Mouse (Mus musculus) forebrain, embryonic 14.5 days (tissue): ENCODE results near the gene Mta1. TPM values are rescaled to one million over a fixed set of nuclear protein-coding genes. Genes with fewer than 3 reads are reported as not detected.

Source experiments
- ATAC-seq: fragments of 200-750 bp; cut with Nextera tagmentation; 2 replicates; pipeline ENCODE4 v1.8.0; 2017; ENCODE audit warnings: mild to moderate bottlenecking, moderate library complexity
- DNase-seq: peaks from one replicate; pipeline ENCODE4 v3.0.0-alpha.2; 2015; ENCODE audit warnings: low spot score
- H3K27ac ChIP-seq: fragments of 300-500 bp; sonication (generic); 2 replicates; pipeline ENCODE4 v1.5.1; 2014; ENCODE audit warnings: low read depth, mild to moderate bottlenecking, control low read depth, low read length, moderate library complexity
- H3K27me3 ChIP-seq: fragments of 300-500 bp; sonication (generic); replicated peaks from 2 replicates; pipeline ENCODE4 v1.6.1; 2014; ENCODE audit warnings: low read length, control low read depth, mixed read lengths; ENCODE audit not compliant: control insufficient read depth, insufficient read depth
- H3K36me3 ChIP-seq: fragments of 300-500 bp; sonication (generic); 2 replicates; pipeline ENCODE4 v1.6.1; 2014; ENCODE audit warnings: low read length, control low read depth; ENCODE audit not compliant: control insufficient read depth, insufficient read depth
- H3K4me1 ChIP-seq: fragments of 300-500 bp; sonication (generic); 2 replicates; pipeline ENCODE4 v1.6.1; 2014; ENCODE audit warnings: antibody characterized with exemption, low read length, control low read depth; ENCODE audit not compliant: control insufficient read depth, insufficient read depth
- H3K4me2 ChIP-seq: fragments of 300-500 bp; sonication (generic); 2 replicates; pipeline ENCODE4 v1.6.1; 2014; ENCODE audit warnings: mild to moderate bottlenecking, control low read depth, low read length
- H3K4me3 ChIP-seq: fragments of 300-500 bp; sonication (generic); 2 replicates; pipeline ENCODE4 v1.5.1; 2014; ENCODE audit warnings: low read depth, low read length, control low read depth
- H3K9ac ChIP-seq: fragments of 300-500 bp; sonication (generic); 2 replicates; pipeline ENCODE4 v1.6.1; 2014; ENCODE audit warnings: mild to moderate bottlenecking, low read length, control low read depth, moderate library complexity
- H3K9me3 ChIP-seq: fragments of 300-500 bp; sonication (generic); replicated peaks from 2 replicates; pipeline ENCODE4 v1.6.1; 2016; ENCODE audit warnings: low read length, control low read depth, mixed read lengths; ENCODE audit not compliant: control insufficient read depth
- WGBS: fragments of 180-500 bp; shearing (Covaris S2); extraction: QIAGEN DNeasy Blood & Tissue Kit; methylation state at CpG from one replicate; pipeline ENCODE4 v1.1.7; 2014; 5-methylcytosine and 5-hydroxymethylcytosine counted together
- polyA plus RNA-seq: library from polyadenylated mRNA; unstranded; fragments of >200 nt; fragmentation: Nextera tagmentation; extraction: Ambion mirVana; gene quantifications from 2 replicates; pipeline ENCODE4 v1.2.1, GENCODE M21; 2014

Mta1 gene
- 16.6 and 18.7 TPM in 2 replicates for polyA plus RNA-seq

GRCm38 (mm10) chr12:113097749-113098281 is at the start of gene Mta1:
TSS of gene Mta1 (plus strand) at chr12:113098278.
- Histone ChIP-seq H3K4me1 (peaks cover 16% of the 10 kb centered on the region), H3K9ac (peak within 1 kb of the TSS; percentile 98), H3K4me3 (peak within 1 kb of the TSS; percentile 93), H3K36me3 (0 out of 2 replicates have a peak, but pooled peaks cover under 1% of the 10 kb centered on the region), H3K27ac (peak within 1 kb of the TSS; percentile 80), H3K4me2 (peak within 1 kb of the TSS; percentile 93), H3K27me3 (no peaks in the 10 kb centered on the region), H3K9me3 (no peaks in the 10 kb centered on the region)
- WGBS = under 1% methylated on average over 31 of the region's 53 CpGs
- DNase-seq (peak; percentile 76), ATAC-seq (peak; percentile 79)

- Histone ChIP-seq H3K4me1 (no peaks in the 10 kb centered on the region), H3K4me3 (no peak overlapping the region), H3K9me3 (no peaks in the 10 kb centered on the region), H3K4me2 (no peak overlapping the region), H3K9ac (no peak overlapping the region), H3K27me3 (no peaks in the 10 kb centered on the region), H3K27ac (no peak overlapping the region), H3K36me3 (peaks cover 86% of the 10 kb centered on the region)
- no peak for DNase-seq
- ATAC-seq = no peak
- 98% methylated on average over 9 of the region's 9 CpGs for WGBS
Measured at GRCm38 (mm10) chr12:113049836-113050235, 48.2 kb upstream of the Mta1 start.

GRCm38 (mm10) chr12:113050671-113051070 is 47.4 kb upstream of the Mta1 start:
- H3K4me2 ChIP-seq = no peak overlapping the region
- H3K27ac ChIP-seq = no peak overlapping the region
- no peak overlapping the region for H3K9ac ChIP-seq
- no peaks in the 10 kb centered on the region for H3K4me1 ChIP-seq
- ATAC-seq = no peak
- peaks cover 94% of the 10 kb centered on the region for H3K36me3 ChIP-seq
- 88% methylated on average over 12 of the region's 12 CpGs for WGBS
- DNase-seq = no peak
- no peaks in the 10 kb centered on the region for H3K27me3 ChIP-seq
- no peaks in the 10 kb centered on the region for H3K9me3 ChIP-seq
- H3K4me3 ChIP-seq = no peak overlapping the region

- ATAC-seq (no peak), DNase-seq (no peak)
- H3K27ac ChIP-seq = no peak overlapping the region
Measured at GRCm38 (mm10) chr12:113051628-113052403, 46.3 kb upstream of the Mta1 start.

GRCm38 (mm10) chr12:113056089-113056488 is 42.0 kb upstream of the Mta1 start:
- WGBS = 93% methylated on average over 8 of the region's 8 CpGs
- Histone ChIP-seq H3K27me3 (no peaks in the 10 kb centered on the region), H3K36me3 (peaks cover 92% of the 10 kb centered on the region), H3K4me1 (no peaks in the 10 kb centered on the region), H3K9me3 (no peaks in the 10 kb centered on the region), H3K9ac (no peak overlapping the region), H3K27ac (no peak overlapping the region), H3K4me2 (no peak overlapping the region), H3K4me3 (no peak overlapping the region)
- DNase-seq = no peak
- ATAC-seq = no peak

More at GRCm38 (mm10) chr12:113051628-113052403, 46.3 kb upstream of the Mta1 start:
- no peaks in the 10 kb centered on the region for H3K27me3 ChIP-seq
- H3K36me3 ChIP-seq = peaks cover 94% of the 10 kb centered on the region
- H3K9me3 ChIP-seq = no peaks in the 10 kb centered on the region
- 68% methylated on average over 9 of the region's 9 CpGs for WGBS
- H3K9ac ChIP-seq = no peak overlapping the region
- H3K4me2 ChIP-seq = no peak overlapping the region
- no peak overlapping the region for H3K4me3 ChIP-seq
- no peaks in the 10 kb centered on the region for H3K4me1 ChIP-seq

GRCm38 (mm10) chr12:113060178-113060577 is 37.9 kb upstream of the Mta1 start:
- Histone ChIP-seq H3K27me3 (no peaks in the 10 kb centered on the region), H3K4me2 (no peak overlapping the region), H3K9me3 (no peaks in the 10 kb centered on the region), H3K27ac (no peak overlapping the region), H3K9ac (no peak overlapping the region), H3K4me3 (no peak overlapping the region), H3K4me1 (no peaks in the 10 kb centered on the region), H3K36me3 (peaks cover 91% of the 10 kb centered on the region)
- ATAC-seq (no peak), DNase-seq (no peak)
- WGBS = 96% methylated on average over 5 of the region's 5 CpGs

- H3K4me3 ChIP-seq = no peak overlapping the region
- no peak for ATAC-seq
- no peaks in the 10 kb centered on the region for H3K4me1 ChIP-seq
- no peaks in the 10 kb centered on the region for H3K9me3 ChIP-seq
- 92% methylated on average over 9 of the region's 9 CpGs for WGBS
- no peak overlapping the region for H3K4me2 ChIP-seq
- no peaks in the 10 kb centered on the region for H3K27me3 ChIP-seq
- peaks cover 79% of the 10 kb centered on the region for H3K36me3 ChIP-seq
- no peak overlapping the region for H3K27ac ChIP-seq
- no peak for DNase-seq
- H3K9ac ChIP-seq = no peak overlapping the region
Measured at GRCm38 (mm10) chr12:113061606-113062005, 36.5 kb upstream of the Mta1 start.

- WGBS = 84% methylated on average over 10 of the region's 10 CpGs
- H3K4me2 ChIP-seq = no peak overlapping the region
- no peak for ATAC-seq
- H3K4me1 ChIP-seq = no peaks in the 10 kb centered on the region
- no peaks in the 10 kb centered on the region for H3K9me3 ChIP-seq
- H3K36me3 ChIP-seq = peaks cover 76% of the 10 kb centered on the region
- no peaks in the 10 kb centered on the region for H3K27me3 ChIP-seq
- no peak for DNase-seq
- no peak overlapping the region for H3K9ac ChIP-seq
- no peak overlapping the region for H3K27ac ChIP-seq
- H3K4me3 ChIP-seq = no peak overlapping the region
Measured at GRCm38 (mm10) chr12:113062201-113062600, 35.9 kb upstream of the Mta1 start.

- H3K27ac ChIP-seq = no peak overlapping the region
- DNase-seq (no peak), ATAC-seq (no peak)
- H3K9me3 ChIP-seq = no peaks in the 10 kb centered on the region
- no peak overlapping the region for H3K4me3 ChIP-seq
- WGBS = 96% methylated on average over 7 of the region's 7 CpGs
- peaks cover 76% of the 10 kb centered on the region for H3K36me3 ChIP-seq
- H3K27me3 ChIP-seq = no peaks in the 10 kb centered on the region
- no peaks in the 10 kb centered on the region for H3K4me1 ChIP-seq
- H3K9ac ChIP-seq = no peak overlapping the region
- H3K4me2 ChIP-seq = no peak overlapping the region
Measured at GRCm38 (mm10) chr12:113063700-113064099, 34.4 kb upstream of the Mta1 start.
